Mouse (Mus musculus) C2C12 (cell line): Measurements from ENCODE around the gene Emilin1.

ENCODE experiments used
- FOSL1 ChIP-seq: IDR thresholded peaks from one replicate; pipeline ENCODE4 v1.8.0; 2011; ENCODE audit warnings: mild to moderate bottlenecking, low read length; ENCODE audit not compliant: poor library complexity, insufficient read depth, severe bottlenecking
- USF1 ChIP-seq: IDR thresholded peaks from one replicate; pipeline ENCODE4 v1.6.1; 2011; ENCODE audit warnings: low read depth, mild to moderate bottlenecking, control low read depth, moderate library complexity

GRCm38 (mm10) chr5:30889088-30889754 is 24.0 kb upstream of the Emilin1 start:
- TF ChIP-seq USF1 (no peak), FOSL1 (no peak)
